Mouse (Mus musculus) kidney, adult 2 months (tissue): ENCODE results near the gene Gdf3. TPM values are rescaled to one million over a fixed set of nuclear protein-coding genes. Genes with fewer than 3 reads are reported as not detected.

Experiments
- DNase-seq: peaks from one replicate; pipeline ENCODE4 v3.0.0; 2021
- H3K27ac ChIP-seq: fragments of 200-500 bp; 2 replicates; pipeline ENCODE4 v1.5.1; 2012; ENCODE audit warnings: low read depth, low read length, control low read depth, inconsistent platforms; ENCODE audit not compliant: insufficient read depth
- H3K27me3 ChIP-seq: fragments of 200-500 bp; replicated peaks from 2 replicates; pipeline ENCODE4 v1.6.1; 2012; ENCODE audit warnings: mild to moderate bottlenecking, moderate library complexity, low read length, inconsistent platforms; ENCODE audit not compliant: control insufficient read depth, insufficient read depth
- H3K36me3 ChIP-seq: fragments of 200-500 bp; 2 replicates; pipeline ENCODE4 v1.6.1; 2012; ENCODE audit warnings: mild to moderate bottlenecking, moderate library complexity, low read length, inconsistent platforms; ENCODE audit not compliant: control insufficient read depth, insufficient read depth
- H3K4me1 ChIP-seq: fragments of 200-500 bp; 2 replicates; pipeline ENCODE4 v1.6.1; 2011; ENCODE audit warnings: low read length; ENCODE audit not compliant: control insufficient read depth, insufficient read depth
- H3K4me3 ChIP-seq: fragments of 200-500 bp; 2 replicates; pipeline ENCODE4 v1.5.1; 2011; ENCODE audit warnings: mild to moderate bottlenecking, low read depth, low read length, control low read depth; ENCODE audit not compliant: insufficient read depth
- CTCF ChIP-seq: fragments of 200-500 bp; conservative IDR thresholded peaks from 2 replicates; pipeline ENCODE4 v1.5.1; 2011; ENCODE audit warnings: low read depth, mild to moderate bottlenecking, control low read depth, low read length, moderate library complexity, mixed read lengths; ENCODE audit not compliant: insufficient read depth, insufficient read length
- POLR2A ChIP-seq: fragments of 200-500 bp; IDR thresholded peaks from one replicate; pipeline ENCODE4 v1.6.1; 2011; ENCODE audit warnings: low read depth, low read length, control low read depth
- WGBS: fragments of 180-500 bp; shearing (Covaris S2); methylation state at CpG from one replicate; pipeline ENCODE4 v1.1.7; 2018; 5-methylcytosine and 5-hydroxymethylcytosine counted together
- polyA plus RNA-seq: library from polyadenylated mRNA; depleted of rRNA; stranded (reverse); fragments of >200 nt; gene quantifications from 2 replicates; pipeline ENCODE4 v1.2.3, GENCODE M21; 2012

Gdf3 gene
- polyA plus RNA-seq, 1 experiment = not detected

- no peaks in the 10 kb centered on the region for H3K4me1 ChIP-seq
- H3K36me3 ChIP-seq = no peaks in the 10 kb centered on the region
- no peak overlapping the region for H3K27ac ChIP-seq
- no peak for DNase-seq
- 96% methylated on average over 11 of the region's 11 CpGs for WGBS
- H3K27me3 ChIP-seq = no peaks in the 10 kb centered on the region
- TF ChIP-seq POLR2A (no peak), CTCF (no peak)
- H3K4me3 ChIP-seq = no peak overlapping the region
Measured at GRCm38 (mm10) chr6:122606661-122607060, 3.2 kb downstream of the Gdf3 start.

GRCm38 (mm10) chr6:122605483-122605882 lies 4.4 kb downstream of the Gdf3 start:
- DNase-seq = no peak
- Histone ChIP-seq H3K36me3 (no peaks in the 10 kb centered on the region), H3K4me3 (no peak overlapping the region), H3K4me1 (no peaks in the 10 kb centered on the region), H3K27me3 (no peaks in the 10 kb centered on the region), H3K27ac (no peak overlapping the region)
- 91% methylated on average over 8 of the region's 8 CpGs for WGBS
- TF ChIP-seq POLR2A = no peak
- TF ChIP-seq CTCF = peak; percentile 53

- Histone ChIP-seq H3K27me3 (no peaks in the 10 kb centered on the region), H3K27ac (no peak overlapping the region), H3K36me3 (no peaks in the 10 kb centered on the region), H3K4me1 (no peaks in the 10 kb centered on the region), H3K4me3 (no peak overlapping the region)
- no peak for DNase-seq
- no peak for TF ChIP-seq POLR2A
Measured at GRCm38 (mm10) chr6:122604260-122604659, 5.6 kb downstream of the Gdf3 start.

GRCm38 (mm10) chr6:122602992-122603322 lies 6.9 kb downstream of the Gdf3 start:
- Histone ChIP-seq H3K36me3 (no peaks in the 10 kb centered on the region), H3K4me1 (peaks cover 4% of the 10 kb centered on the region; the same call in 1 of the 2 replicates), H3K4me3 (no peak overlapping the region), H3K27me3 (no peaks in the 10 kb centered on the region), H3K27ac (peak overlapping the region; percentile 68)
- peak; percentile 27 for DNase-seq
- 35% methylated on average over 1 of the region's 1 CpGs for WGBS
- TF ChIP-seq POLR2A (no peak), CTCF (no peak)

- Histone ChIP-seq H3K36me3 (no peaks in the 10 kb centered on the region), H3K4me1 (peaks cover 4% of the 10 kb centered on the region; the same call in 1 of the 2 replicates), H3K27me3 (no peaks in the 10 kb centered on the region), H3K27ac (peak within 1 kb of the TSS; percentile 68), H3K4me3 (peak within 1 kb of the TSS; percentile 56)
- no peak for TF ChIP-seq POLR2A
- TF ChIP-seq CTCF = no peak
- WGBS = 2% methylated on average over 22 of the region's 22 CpGs
- peak; percentile 90 for DNase-seq
Measured at GRCm38 (mm10) chr6:122602242-122602991, 7.5 kb downstream of the Gdf3 start, which contains the start of gene Apobec1. Gene Apobec1 (minus strand): TSS chr6:122602444.

GRCm38 (mm10) chr6:122601615-122602014 lies 8.3 kb downstream of the Gdf3 start:
- Histone ChIP-seq H3K4me3 (no peak overlapping the region), H3K27me3 (no peaks in the 10 kb centered on the region), H3K36me3 (no peaks in the 10 kb centered on the region), H3K27ac (no peak overlapping the region), H3K4me1 (peaks cover 4% of the 10 kb centered on the region; the same call in 1 of the 2 replicates)
- DNase-seq = no peak
- 65% methylated on average over 3 of the region's 3 CpGs for WGBS
- TF ChIP-seq POLR2A (no peak), CTCF (no peak)

GRCm38 (mm10) chr6:122601031-122601430 lies 8.9 kb downstream of the Gdf3 start:
- TF ChIP-seq POLR2A (no peak), CTCF (no peak)
- Histone ChIP-seq H3K4me3 (no peak overlapping the region), H3K4me1 (peaks cover 4% of the 10 kb centered on the region; the same call in 1 of the 2 replicates), H3K27ac (no peak overlapping the region), H3K27me3 (no peaks in the 10 kb centered on the region), H3K36me3 (no peaks in the 10 kb centered on the region)
- WGBS = 89% methylated on average over 4 of the region's 4 CpGs
- DNase-seq = no peak
